Comparison of ENCODE assay signal across 35 mouse cellular contexts in genomic region chr8:3654726-3655508, GRCm38 (mm10). TPM values are rescaled to one million over a fixed set of nuclear protein-coding genes. Genes with fewer than 3 reads are reported as not detected.
DNase-seq lines count a peak whose midpoint lies in the region; ATAC-seq and TF ChIP-seq lines count a peak whose summit lies in the region.
"Had no signal": no experiment of that assay in that cellular context is flagged by ENCODE, and none has a peak within 500 bp of the region (broad histone marks: within the 10 kb centered on the region; RNA-seq: fewer than 3 reads in every experiment).

No protein-coding gene starts in this region.

- H3K36me3 ChIP-seq in hindbrain, embryonic 12.5 days = no peaks in the 10 kb centered on the region
- H3K36me3 ChIP-seq in hindbrain, embryonic 14.5 days (replicated peaks; ENCODE audit: control insufficient read depth, insufficient read depth) = no peaks in the 10 kb centered on the region
- H3K36me3 ChIP-seq in CH12.LX (replicated peaks in 1 of 2; ENCODE audit: control insufficient read depth in 1 of 2, insufficient read depth in 1 of 2, low read length in 1 of 2) = no peaks in the 10 kb centered on the region
- H3K36me3 ChIP-seq in stomach, postnatal 0 days (ENCODE audit: control insufficient read depth, insufficient read depth, low read length) = no peaks in the 10 kb centered on the region
- H3K36me3 ChIP-seq: embryonic facial prominence, embryonic 10.5 days; embryonic facial prominence, embryonic 15.5 days; forebrain, embryonic 12.5 days; heart, embryonic 13.5 days; hindbrain, embryonic 15.5 days; liver, embryonic 15.5 days; midbrain, embryonic 12.5 days had no signal

- H3K9me3 ChIP-seq in hindbrain, embryonic 12.5 days (replicated peaks) = no peaks in the 10 kb centered on the region
- H3K9me3 ChIP-seq in hindbrain, embryonic 14.5 days (ENCODE audit: control insufficient read depth, low read length) = no peaks in the 10 kb centered on the region
- no peaks in the 10 kb centered on the region for H3K9me3 ChIP-seq in CH12.LX (replicated peaks; ENCODE audit: low read length)
- H3K9me3 ChIP-seq in stomach, postnatal 0 days (ENCODE audit: control insufficient read depth, low read length) = no peaks in the 10 kb centered on the region
- H3K9me3 ChIP-seq: embryonic facial prominence, embryonic 10.5 days; embryonic facial prominence, embryonic 15.5 days; forebrain, embryonic 12.5 days; heart, embryonic 13.5 days; hindbrain, embryonic 15.5 days; liver, embryonic 15.5 days; megakaryocyte, embryonic 14.5 days; midbrain, embryonic 12.5 days had no signal

- H3K27ac ChIP-seq in hindbrain, embryonic 12.5 days = no peak overlapping the region
- no peak overlapping the region for H3K27ac ChIP-seq in hindbrain, embryonic 14.5 days
- no peak overlapping the region for H3K27ac ChIP-seq in CH12.LX (ENCODE audit: insufficient read depth, low read depth)
- no peak overlapping the region for H3K27ac ChIP-seq in stomach, postnatal 0 days (replicated peaks)
- H3K27ac ChIP-seq: embryonic facial prominence, embryonic 10.5 days; embryonic facial prominence, embryonic 15.5 days; forebrain, embryonic 12.5 days; heart, embryonic 13.5 days; hindbrain, embryonic 15.5 days; left cerebral cortex, adult 2 months; liver, embryonic 15.5 days; midbrain, embryonic 12.5 days had no signal

- no peak overlapping the region for H3K4me3 ChIP-seq in hindbrain, embryonic 12.5 days
- no peak overlapping the region for H3K4me3 ChIP-seq in hindbrain, embryonic 14.5 days (replicated peaks; ENCODE audit: low read length)
- H3K4me3 ChIP-seq in CH12.LX (replicated peaks in 1 of 3; ENCODE audit: low read depth in 2 of 3, low read length in 2 of 3, poor library complexity in 1 of 3) = no peak overlapping the region
- H3K4me3 ChIP-seq in stomach, postnatal 0 days (ENCODE audit: low read depth, low read length) = no peak overlapping the region
- H3K4me3 ChIP-seq: embryonic facial prominence, embryonic 10.5 days; embryonic facial prominence, embryonic 15.5 days; forebrain, embryonic 12.5 days; heart, embryonic 13.5 days; hindbrain, embryonic 15.5 days; left cerebral cortex, adult 2 months; liver, embryonic 15.5 days; megakaryocyte, embryonic 14.5 days; midbrain, embryonic 12.5 days; myocyte had no signal

- no peaks in the 10 kb centered on the region for H3K27me3 ChIP-seq in hindbrain, embryonic 12.5 days
- no peaks in the 10 kb centered on the region for H3K27me3 ChIP-seq in hindbrain, embryonic 14.5 days (ENCODE audit: control insufficient read depth, insufficient read depth, low read length)
- no peaks in the 10 kb centered on the region for H3K27me3 ChIP-seq in CH12.LX (replicated peaks)
- no peaks in the 10 kb centered on the region for H3K27me3 ChIP-seq in stomach, postnatal 0 days (ENCODE audit: control insufficient read depth, insufficient read depth, low read length)
- H3K27me3 ChIP-seq: embryonic facial prominence, embryonic 15.5 days; forebrain, embryonic 12.5 days; hindbrain, embryonic 15.5 days; midbrain, embryonic 12.5 days had no signal

- DNase-seq in hindbrain, embryonic 14.5 days (ENCODE audit: low spot score) = no peak
- peak; percentile 7 to 24 for DNase-seq in left cerebral cortex, postnatal 25 days (ENCODE audit: low spot score in 2 of 2)
- DNase-seq in left cerebral cortex, postnatal 14 days (ENCODE audit: low spot score in 2 of 2) = no peak
- DNase-seq in CH12.LX (ENCODE audit: extremely low read depth) = no peak
- DNase-seq in ZHBTc4 (ENCODE audit: low read depth, low spot score) = peak; percentile 28
- no peak for DNase-seq in stomach, postnatal 0 days (ENCODE audit: low spot score)
- no peak for DNase-seq in frontal cortex, postnatal 25 days (ENCODE audit: low spot score in 2 of 2)
- DNase-seq: adrenal gland, postnatal 36 days; cerebellum, adult 2 months; cerebellum, postnatal 14 days; forebrain, postnatal 0 days; gastrocnemius, postnatal 10 days; heart, postnatal 14 days; kidney, postnatal 25 days; left cerebral cortex, postnatal 4 days; liver; lung, postnatal 4 days; right cerebral cortex, postnatal 4 days; thymus, adult 2 months; thymus, postnatal 4 days had no signal

- no peak for TF ChIP-seq CTCF in CH12.LX (conservative IDR thresholded peaks at IDR 0.05 in 1 of 2, IDR thresholded peaks at IDR 0.05 in 1 of 2; ENCODE audit: low read depth in 2 of 2, low read length in 2 of 2)
- no peak for TF ChIP-seq CTCF in stomach, postnatal 0 days (IDR thresholded peaks at IDR 0.05; ENCODE audit: low read depth)

- ATAC-seq in hindbrain, embryonic 12.5 days (ENCODE audit: low FRiP score) = peak; percentile 23; the same call in 1 of the 2 replicates
- ATAC-seq in hindbrain, embryonic 14.5 days (ENCODE audit: low FRiP score) = no peak
- ATAC-seq in stomach, postnatal 0 days (ENCODE audit: low FRiP score, low TSS enrichment) = no peak
- ATAC-seq: CD4-positive, CD25-positive, alpha-beta regulatory T cell, adult 4 months; intestine, postnatal 0 days had no signal

- in situ Hi-C loops in CH12.LX (cut with MboI; ENCODE audit: low pct_ligation_motif_present, low pct_unique_long_range_greater_than_20kb, low sequenced_read_pairs) = no loop called here

- WGBS in hindbrain, embryonic 12.5 days = 74% methylated on average over 11 of the region's 11 CpGs
- WGBS in hindbrain, embryonic 14.5 days = 73% methylated on average over 11 of the region's 11 CpGs
- WGBS in stomach, postnatal 0 days = 60% methylated on average over 11 of the region's 11 CpGs

- no peak overlapping the region for H3K4me2 ChIP-seq in hindbrain, embryonic 12.5 days (replicated peaks)
- no peak overlapping the region for H3K4me2 ChIP-seq in hindbrain, embryonic 14.5 days (replicated peaks)
- peak overlapping the region; percentile 42; the same call in 1 of the 2 replicates for H3K4me2 ChIP-seq in CH12.LX (ENCODE audit: insufficient read depth, low read depth, poor library complexity, severe bottlenecking)
- H3K4me2 ChIP-seq in stomach, postnatal 0 days (replicated peaks; ENCODE audit: low read depth) = no peak overlapping the region
- H3K4me2 ChIP-seq: embryonic facial prominence, embryonic 15.5 days; forebrain, embryonic 12.5 days; heart, embryonic 13.5 days; hindbrain, embryonic 15.5 days; liver, embryonic 15.5 days; midbrain, embryonic 12.5 days had no signal

- dilution Hi-C loops in CH12.LX (cut with MboI; ENCODE audit: extremely low pct_ligation_motif_present, extremely low pct_unique_long_range_greater_than_20kb, low sequenced_read_pairs) = no loop called here

- no peak for TF ChIP-seq POLR2A in CH12.LX (IDR thresholded peaks at IDR 0.05; ENCODE audit: low read depth, low read length)

- H3K79me2 ChIP-seq in CH12.LX (replicated peaks; ENCODE audit: control insufficient read depth, extremely low read depth, insufficient read depth, poor library complexity, severe bottlenecking) = no peaks in the 10 kb centered on the region

- no peak for TF ChIP-seq EP300 in CH12.LX (IDR thresholded peaks at IDR 0.05; ENCODE audit: low read length)
- TF ChIP-seq EP300 in stomach, postnatal 0 days (optimal IDR thresholded peaks at IDR 0.05) = no peak

- intact Hi-C loops in left cerebral cortex, postnatal 25 days (cut with DNase I) = no loop called here
- intact Hi-C loops in left cerebral cortex, postnatal 14 days (cut with DNase I) = no loop called here

- no peak for TF ChIP-seq RAD21 in CH12.LX (IDR thresholded peaks at IDR 0.05; ENCODE audit: low read depth, low read length)

- no peak overlapping the region for H3K9ac ChIP-seq in hindbrain, embryonic 12.5 days
- no peak overlapping the region for H3K9ac ChIP-seq in hindbrain, embryonic 14.5 days
- H3K9ac ChIP-seq in CH12.LX (ENCODE audit: insufficient read depth, low read depth) = no peak overlapping the region
- no peak overlapping the region for H3K9ac ChIP-seq in stomach, postnatal 0 days (ENCODE audit: low read length)
- H3K9ac ChIP-seq: embryonic facial prominence, embryonic 15.5 days; forebrain, embryonic 12.5 days; forebrain, postnatal 0 days; heart, embryonic 13.5 days; hindbrain, embryonic 15.5 days; liver, embryonic 15.5 days; midbrain, embryonic 12.5 days had no signal

- peaks cover 7% of the 10 kb centered on the region for H3K4me1 ChIP-seq in hindbrain, embryonic 12.5 days
- peaks cover 3% of the 10 kb centered on the region; the same call in 1 of the 2 replicates for H3K4me1 ChIP-seq in hindbrain, embryonic 14.5 days (replicated peaks; ENCODE audit: control insufficient read depth, insufficient read depth, low read length)
- H3K4me1 ChIP-seq in CH12.LX (ENCODE audit: control insufficient read depth in 1 of 2, insufficient read depth in 2 of 2) = peaks cover 5 to 21% of the 10 kb centered on the region in 2 experiments
- no peaks in the 10 kb centered on the region for H3K4me1 ChIP-seq in stomach, postnatal 0 days (replicated peaks; ENCODE audit: control insufficient read depth, insufficient read depth)
- H3K4me1 ChIP-seq: embryonic facial prominence, embryonic 15.5 days; heart, embryonic 13.5 days; hindbrain, embryonic 15.5 days; liver, embryonic 15.5 days had no signal

RNA-seq across cellular contexts. Expression of gene Retn, which starts 0.7 kb away (rescaled TPM):
- polyA plus RNA-seq in hindbrain, embryonic 12.5 days (2016; fragmentation: Nextera tagmentation; extraction: Ambion mirVana) = 0.43 TPM in 1 of 2 replicates, not detected in the other
- 0.25 and 0.39 TPM in 2 replicates for polyA plus RNA-seq in hindbrain, embryonic 14.5 days (2014; fragmentation: Nextera tagmentation; extraction: Ambion mirVana)
- under 1 TPM; 0.50 to 0.87 TPM for total RNA-seq in left cerebral cortex, postnatal 25 days (2021)
- total RNA-seq in left cerebral cortex, postnatal 14 days (2021) = under 1 TPM; 0.42 to 0.53 TPM
- total RNA-seq in CH12.LX (2012; rRNA removed) (not detected in 2 replicates), CH12.LX (2014; rRNA removed) (not detected in 2 replicates)
- 0.27 TPM in 1 of 2 replicates, not detected in the other for polyA plus RNA-seq in CH12.LX (2012; ENCODE audit: insufficient read length, low read depth)
- polyA plus RNA-seq in stomach, postnatal 0 days (2015; fragmentation: Nextera tagmentation; extraction: Ambion mirVana) = not detected in 2 replicates
- total RNA-seq: midbrain, postnatal 0 days had no signal
- polyA plus RNA-seq: CD4-positive, CD25-positive, alpha-beta regulatory T cell, adult 4 months; embryonic facial prominence, embryonic 15.5 days; heart, embryonic 13.5 days; intestine, postnatal 0 days; liver, embryonic 15.5 days; midbrain, embryonic 12.5 days; myocyte had no signal

RNA-seq across cellular contexts. Expression of gene Mcemp1, which starts 10.6 kb away (rescaled TPM):
- 0.18 and 0.21 TPM in 2 replicates for polyA plus RNA-seq in hindbrain, embryonic 12.5 days (2016; fragmentation: Nextera tagmentation; extraction: Ambion mirVana)
- 0.13 TPM in 2 replicates for polyA plus RNA-seq in hindbrain, embryonic 14.5 days (2014; fragmentation: Nextera tagmentation; extraction: Ambion mirVana)
- total RNA-seq in left cerebral cortex, postnatal 25 days (2021) = not detected
- under 1 TPM in 1 of 2 experiments, not detected in 1; 0.24 TPM for total RNA-seq in left cerebral cortex, postnatal 14 days (2021)
- 0.17 TPM in 1 of 2 replicates, not detected in the other for total RNA-seq in CH12.LX (2012; rRNA removed)
- total RNA-seq in CH12.LX (2014; rRNA removed) = 0.39 and 0.66 TPM in 2 replicates
- polyA plus RNA-seq in CH12.LX (2012; ENCODE audit: insufficient read length, low read depth) = 0.36 and 0.55 TPM in 2 replicates
- 0.11 and 0.15 TPM in 2 replicates for polyA plus RNA-seq in stomach, postnatal 0 days (2015; fragmentation: Nextera tagmentation; extraction: Ambion mirVana)
- total RNA-seq: midbrain, postnatal 0 days had no signal
- polyA plus RNA-seq: CD4-positive, CD25-positive, alpha-beta regulatory T cell, adult 4 months; heart, embryonic 13.5 days; midbrain, embryonic 12.5 days; myocyte had no signal

RNA-seq across cellular contexts. Expression of gene Fcor, which starts 17.2 kb away (rescaled TPM):
- polyA plus RNA-seq in hindbrain, embryonic 12.5 days (2016; fragmentation: Nextera tagmentation; extraction: Ambion mirVana) = 5.3 and 8.4 TPM in 2 replicates
- polyA plus RNA-seq in hindbrain, embryonic 14.5 days (2014; fragmentation: Nextera tagmentation; extraction: Ambion mirVana) = 14.9 and 23.1 TPM in 2 replicates
- total RNA-seq in left cerebral cortex, postnatal 25 days (2021) = 10 to 100 TPM; 13.2 to 17.0 TPM
- 10 to 100 TPM; 16.3 to 18.6 TPM for total RNA-seq in left cerebral cortex, postnatal 14 days (2021)
- total RNA-seq in CH12.LX (2012; rRNA removed) (not detected in 2 replicates), CH12.LX (2014; rRNA removed) (not detected in 2 replicates)
- polyA plus RNA-seq in CH12.LX (2012; ENCODE audit: insufficient read length, low read depth) = 0.63 and 0.67 TPM in 2 replicates
- polyA plus RNA-seq in stomach, postnatal 0 days (2015; fragmentation: Nextera tagmentation; extraction: Ambion mirVana) = 3.4 and 5.3 TPM in 2 replicates
- total RNA-seq: neutrophil, adult 5-6 weeks had no signal
- polyA plus RNA-seq: CD4-positive, CD25-positive, alpha-beta regulatory T cell, adult 4 months had no signal

RNA-seq across cellular contexts. Expression of gene Trappc5, which starts 21.2 kb away (rescaled TPM):
- polyA plus RNA-seq in hindbrain, embryonic 12.5 days (2016; fragmentation: Nextera tagmentation; extraction: Ambion mirVana) = 43.3 and 46.3 TPM in 2 replicates
- 47.7 and 51.2 TPM in 2 replicates for polyA plus RNA-seq in hindbrain, embryonic 14.5 days (2014; fragmentation: Nextera tagmentation; extraction: Ambion mirVana)
- total RNA-seq in left cerebral cortex, postnatal 25 days (2021) = 10 to 100 TPM; 25.7 to 27.1 TPM
- total RNA-seq in left cerebral cortex, postnatal 14 days (2021) = 10 to 100 TPM; 27.5 to 28.6 TPM
- 21.5 and 22.2 TPM in 2 replicates for total RNA-seq in CH12.LX (2012; rRNA removed)
- 26.8 and 27.4 TPM in 2 replicates for total RNA-seq in CH12.LX (2014; rRNA removed)
- 22.4 and 24.4 TPM in 2 replicates for polyA plus RNA-seq in CH12.LX (2012; ENCODE audit: insufficient read length, low read depth)
- polyA plus RNA-seq in stomach, postnatal 0 days (2015; fragmentation: Nextera tagmentation; extraction: Ambion mirVana) = 26.6 and 27.9 TPM in 2 replicates

RNA-seq across cellular contexts. Expression of gene Stxbp2, which starts 24.2 kb away (rescaled TPM):
- 27.1 and 27.3 TPM in 2 replicates for polyA plus RNA-seq in hindbrain, embryonic 12.5 days (2016; fragmentation: Nextera tagmentation; extraction: Ambion mirVana)
- 23.3 and 32.3 TPM in 2 replicates for polyA plus RNA-seq in hindbrain, embryonic 14.5 days (2014; fragmentation: Nextera tagmentation; extraction: Ambion mirVana)
- total RNA-seq in left cerebral cortex, postnatal 25 days (2021) = 10 to 100 TPM; 32.6 to 48.4 TPM
- total RNA-seq in left cerebral cortex, postnatal 14 days (2021) = 10 to 100 TPM; 39.2 to 50.8 TPM
- total RNA-seq in CH12.LX (2012; rRNA removed) (92.1 and 123 TPM in 2 replicates), CH12.LX (2014; rRNA removed) (53.9 and 60.9 TPM in 2 replicates)
- polyA plus RNA-seq in CH12.LX (2012; ENCODE audit: insufficient read length, low read depth) = 136 and 149 TPM in 2 replicates
- polyA plus RNA-seq in stomach, postnatal 0 days (2015; fragmentation: Nextera tagmentation; extraction: Ambion mirVana) = 111 and 121 TPM in 2 replicates

Comparison
In these comparisons a context has a peak if more than half of its experiments do, and no peak if none do; other contexts are left out.
1. DNase-seq: peak in left cerebral cortex, postnatal 25 days (2 of 2) and ZHBTc4 (single experiment); none in hindbrain, embryonic 14.5 days (single experiment), left cerebral cortex, postnatal 14 days (0 of 2), CH12.LX (single experiment), stomach, postnatal 0 days (single experiment) and frontal cortex, postnatal 25 days (0 of 2).